Mouse (Mus musculus): ENCODE measurements at regions not wholly inside any gene's neighbourhood (a gene's known extent, or its start where the extent isn't known, plus 50 kb on each side); places are given as distances from the start of the nearest gene placed in this dataset.

GRCm38 (mm10) chr1:177569572-177569971 is 127.4 kb downstream of the Zbtb18 start:
- DNase-seq, result no peak

- peak; percentile 86 to 92 for DNase-seq
These were observed 131.0 kb downstream of the Zbtb18 start for GRCm38 (mm10) chr1:177573017-177573725.

- DNase-seq, result peak in 1 of 2 experiments; percentile 27
These were observed 131.6 kb downstream of the Zbtb18 start for GRCm38 (mm10) chr1:177573781-177574180.

- DNase-seq, result peak in 1 of 2 experiments; percentile 35
These were observed 132.2 kb downstream of the Zbtb18 start for GRCm38 (mm10) chr1:177574312-177574711.

- DNase-seq, result peak in 1 of 2 experiments; percentile 3
These were observed 142.2 kb downstream of the Zbtb18 start for GRCm38 (mm10) chr1:177584302-177584886.

- DNase-seq, result no peak
These were observed 143.2 kb downstream of the Zbtb18 start for GRCm38 (mm10) chr1:177585320-177585719.

GRCm38 (mm10) chr1:177589034-177589433 is 140.6 kb upstream of the 1700016C15Rik start:
- peak; percentile 84 to 86 for DNase-seq

GRCm38 (mm10) chr1:177589656-177590055 is 140.0 kb upstream of the 1700016C15Rik start:
- no peak for DNase-seq

GRCm38 (mm10) chr1:177591742-177592141 is 137.9 kb upstream of the 1700016C15Rik start:
- DNase-seq, result peak; percentile 22 to 49

- peak; percentile 86 to 92 for DNase-seq
These were observed 137.3 kb upstream of the 1700016C15Rik start for GRCm38 (mm10) chr1:177592337-177592736.

- peak in 1 of 2 experiments; percentile 19 for DNase-seq
These were observed 135.3 kb upstream of the 1700016C15Rik start for GRCm38 (mm10) chr1:177594341-177594740.

- peak in 1 of 2 experiments; percentile 28 for DNase-seq
These were observed 134.2 kb upstream of the 1700016C15Rik start for GRCm38 (mm10) chr1:177595326-177595914.

- no peak for DNase-seq
These were observed 132.6 kb upstream of the 1700016C15Rik start for GRCm38 (mm10) chr1:177597036-177597435.

GRCm38 (mm10) chr1:177605353-177605969 is 124.2 kb upstream of the 1700016C15Rik start:
- no peak for DNase-seq

- DNase-seq, result peak; percentile 10 to 42
These were observed 122.0 kb upstream of the 1700016C15Rik start for GRCm38 (mm10) chr1:177607565-177607964.

- peak; percentile 94 to 95 for DNase-seq
These were observed 121.0 kb upstream of the 1700016C15Rik start for GRCm38 (mm10) chr1:177608551-177609020.

GRCm38 (mm10) chr1:177609226-177609625 is 120.4 kb upstream of the 1700016C15Rik start:
- peak in 1 of 2 experiments; percentile 58 for DNase-seq

- DNase-seq, result no peak
These were observed 119.9 kb upstream of the 1700016C15Rik start for GRCm38 (mm10) chr1:177609683-177610082.

- peak; percentile 50 to 57 for DNase-seq
These were observed 119.5 kb upstream of the 1700016C15Rik start for GRCm38 (mm10) chr1:177610156-177610555.

GRCm38 (mm10) chr1:177612546-177612945 is 117.1 kb upstream of the 1700016C15Rik start:
- no peak for DNase-seq

GRCm38 (mm10) chr1:177615609-177616008 is 114.0 kb upstream of the 1700016C15Rik start:
- DNase-seq, result no peak

GRCm38 (mm10) chr1:177616335-177617239 is 113.0 kb upstream of the 1700016C15Rik start:
- DNase-seq, result no peak
